Mouse (Mus musculus) adrenal gland, adult (tissue): Measurements from ENCODE around the gene Gm11554.
"Not testable (repeated sequence)": the region's sequence is repeated elsewhere in the genome, so short reads cannot be mapped to it uniquely, and the experiment has no call there.

ENCODE experiments used
- DNase-seq, 2 experiments: peaks; one replicate each; pipeline ENCODE4 v3.0.0; 2022 to 2023; ENCODE audit warnings: low spot score in 1 of 2; ENCODE audit not compliant: inconsistent age in 2 of 2

Gene Gm11554

DNA sequence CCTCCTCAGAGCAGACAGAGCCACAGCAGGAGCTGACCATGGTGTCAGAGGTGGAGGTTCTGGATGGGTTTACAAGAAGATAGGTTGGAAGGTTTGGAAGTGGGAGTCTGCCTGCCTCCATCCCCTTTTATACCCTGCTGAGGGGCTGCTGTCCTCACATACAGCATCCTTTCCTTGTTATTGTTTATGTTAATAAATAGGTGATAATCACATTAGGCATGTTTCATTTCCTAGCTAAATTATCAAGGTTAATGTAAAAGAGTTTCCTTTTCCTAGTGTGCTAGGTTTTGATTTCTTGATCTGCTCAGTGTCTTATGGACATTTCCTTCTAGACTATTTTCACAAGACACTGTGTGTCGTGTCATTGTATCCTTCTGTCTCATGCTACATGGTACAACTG, at the start of gene Gm11554:
Gene Gm11554, minus strand, starts transcription at position 101 of the 400 bp plus-strand sequence.
- not testable (repeated sequence) for DNase-seq

DNA sequence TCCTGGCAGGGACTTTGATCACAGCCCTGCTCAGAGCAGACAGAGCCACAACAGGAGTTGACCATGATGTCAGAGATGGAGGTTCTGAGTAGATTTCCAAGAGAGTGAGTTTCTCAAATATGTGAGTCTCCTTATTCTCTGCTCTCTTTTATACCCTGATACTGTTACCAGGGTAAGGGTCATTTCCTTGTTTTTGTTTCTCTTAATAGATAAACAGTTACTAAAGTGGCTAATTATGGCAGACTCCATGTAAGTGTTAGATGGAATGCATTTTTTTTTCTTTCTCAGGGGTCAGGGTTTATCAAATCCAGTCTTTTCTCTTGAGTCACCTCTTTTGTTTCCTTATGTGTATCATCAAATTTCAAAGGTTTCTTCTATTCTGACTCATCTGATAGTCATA, 47.3 kb upstream of the Gm11554 start, which contains the start of gene Krtap4-16:
Gene Krtap4-16, minus strand, starts transcription at position 101 of the 400 bp plus-strand sequence.
- DNase-seq, result no peak

DNA sequence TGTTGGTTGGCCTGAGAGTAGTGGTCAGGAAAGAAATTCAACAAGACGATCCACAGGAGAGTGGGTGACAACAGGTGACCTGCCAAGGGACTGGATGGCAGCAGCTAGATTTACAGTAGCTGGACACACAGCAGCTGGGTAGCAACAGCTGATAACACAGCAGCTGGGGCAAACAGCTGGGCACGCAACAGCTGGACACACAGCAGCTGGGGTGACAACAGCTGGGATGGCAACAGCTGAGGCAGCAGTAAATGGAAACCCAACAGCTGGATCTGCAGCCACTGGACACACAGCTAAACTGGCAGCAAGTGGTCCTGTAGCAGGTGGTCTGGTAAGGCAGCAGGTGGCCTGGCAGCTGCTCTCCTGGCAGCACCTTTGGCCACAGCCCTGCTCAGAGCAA, 42.5 kb upstream of the Gm11554 start:
- DNase-seq, result no peak

DNA sequence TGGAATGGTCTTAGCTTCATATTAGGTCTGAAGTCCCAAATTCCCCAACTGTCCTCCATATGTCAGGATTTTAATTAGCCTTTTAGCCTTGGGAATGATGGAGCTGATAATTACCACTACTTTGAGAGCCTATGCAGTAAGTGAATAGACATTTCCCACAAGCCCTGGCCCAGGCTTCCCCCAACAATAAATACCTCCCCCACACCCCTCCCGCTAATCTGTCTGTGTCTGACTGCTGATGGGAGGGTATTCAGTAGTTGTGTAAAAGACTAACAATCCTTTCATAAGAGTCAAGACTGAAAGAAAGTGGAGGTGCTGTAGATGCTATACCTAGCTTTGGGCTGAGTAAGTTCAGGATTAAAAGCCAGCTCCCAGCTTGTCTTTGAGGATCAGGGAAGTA, 37.9 kb upstream of the Gm11554 start:
- no peak for DNase-seq

DNA sequence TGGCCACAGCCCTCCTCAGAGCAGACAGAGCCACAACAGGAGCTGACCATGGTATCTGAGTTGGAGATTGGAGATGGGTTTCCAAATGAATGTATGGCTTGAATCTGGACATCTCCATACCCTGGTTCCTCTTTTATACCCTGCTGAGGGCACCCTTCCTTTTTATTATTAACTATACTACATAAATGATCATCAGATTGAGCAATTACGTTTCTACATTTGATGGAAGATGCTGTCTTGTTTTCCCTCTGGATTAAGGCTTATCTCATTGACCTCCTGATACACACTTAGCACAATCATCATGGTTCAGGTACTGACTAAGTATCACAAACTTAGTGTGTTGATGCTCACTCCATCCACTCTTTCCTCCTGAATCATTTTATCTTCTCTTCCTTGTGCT, 33.7 kb upstream of the Gm11554 start, which contains the start of gene 2300003K06Rik:
Gene 2300003K06Rik, minus strand, starts transcription at position 101 of the 400 bp plus-strand sequence.
- DNase-seq, result no peak

DNA sequence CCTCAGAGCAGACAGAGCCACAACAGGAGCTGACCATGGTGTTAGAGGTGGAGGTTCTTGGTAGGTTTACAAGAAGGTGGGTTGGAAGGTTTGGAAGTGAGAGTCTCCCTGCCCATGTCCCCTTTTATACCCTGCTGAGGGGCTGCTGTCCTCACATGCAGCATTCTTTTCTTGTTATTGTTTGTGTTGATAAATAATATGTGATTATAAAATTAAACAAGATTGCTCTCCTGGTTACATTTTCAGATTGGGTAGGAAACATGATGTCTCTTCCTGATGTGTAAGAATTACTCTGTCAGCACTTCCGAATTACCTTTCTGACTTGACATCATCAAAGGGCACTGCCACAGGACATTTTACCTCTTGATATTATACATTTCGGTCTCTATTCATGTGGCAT, 11.3 kb upstream of the Gm11554 start, which contains the start of gene Gm11564:
Gene Gm11564, minus strand, starts transcription at position 101 of the 400 bp plus-strand sequence.
- DNase-seq, result not testable (repeated sequence)

DNA sequence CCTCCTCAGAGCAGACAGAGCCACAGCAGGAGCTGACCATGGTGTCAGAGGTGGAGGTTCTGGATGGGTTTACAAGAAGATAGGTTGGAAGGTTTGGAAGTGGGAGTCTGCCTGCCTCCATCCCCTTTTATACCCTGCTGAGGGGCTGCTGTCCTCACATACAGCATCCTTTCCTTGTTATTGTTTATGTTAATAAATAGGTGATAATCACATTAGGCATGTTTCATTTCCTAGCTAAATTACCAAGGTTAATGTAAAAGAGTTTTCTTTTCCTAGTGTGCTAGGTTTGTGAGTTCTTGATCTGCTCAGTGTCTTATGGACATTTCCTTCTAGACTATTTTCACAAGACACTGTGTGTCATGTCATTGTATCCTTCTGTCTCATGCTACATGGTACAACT, 5.5 kb upstream of the Gm11554 start, which contains the start of gene Krtap4-13:
Gene Krtap4-13, minus strand, starts transcription at position 101 of the 400 bp plus-strand sequence.
- DNase-seq, result peak in 1 of 2 experiments; percentile 1

DNA sequence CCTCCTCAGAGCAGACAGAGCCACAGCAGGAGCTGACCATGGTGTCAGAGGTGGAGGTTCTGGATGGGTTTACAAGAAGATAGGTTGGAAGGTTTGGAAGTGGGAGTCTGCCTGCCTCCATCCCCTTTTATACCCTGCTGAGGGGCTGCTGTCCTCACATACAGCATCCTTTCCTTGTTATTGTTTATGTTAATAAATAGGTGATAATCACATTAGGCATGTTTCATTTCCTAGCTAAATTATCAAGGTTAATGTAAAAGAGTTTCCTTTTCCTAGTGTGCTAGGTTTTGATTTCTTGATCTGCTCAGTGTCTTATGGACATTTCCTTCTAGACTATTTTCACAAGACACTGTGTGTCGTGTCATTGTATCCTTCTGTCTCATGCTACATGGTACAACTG, 5.4 kb downstream of the Gm11554 start, which contains the start of gene Gm11569:
Gene Gm11569, minus strand, starts transcription at position 101 of the 400 bp plus-strand sequence.
- DNase-seq, result not testable (repeated sequence)

DNA sequence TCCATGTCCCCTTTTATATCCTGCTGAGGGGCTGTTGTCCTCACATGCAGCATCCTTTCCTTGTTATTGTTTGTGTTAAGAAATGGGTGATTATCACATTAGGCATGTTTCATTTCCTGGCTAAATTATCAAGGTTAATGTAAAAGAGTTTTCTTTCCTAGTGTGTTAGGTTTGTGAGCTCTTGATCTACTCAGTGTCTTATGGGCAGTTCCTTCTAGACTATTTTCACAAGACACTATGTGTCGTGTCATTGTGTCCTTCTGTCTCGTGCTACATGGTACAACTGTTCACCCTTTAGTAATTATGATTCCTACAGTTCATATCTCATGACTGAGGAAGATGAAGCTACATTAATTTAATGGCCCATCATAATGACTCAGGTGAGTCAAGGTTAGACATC, 10.9 kb downstream of the Gm11554 start, which contains the start of gene Gm11596:
Gene Gm11596, minus strand, starts transcription at position 101 of the 400 bp plus-strand sequence.
- DNase-seq, result no peak

DNA sequence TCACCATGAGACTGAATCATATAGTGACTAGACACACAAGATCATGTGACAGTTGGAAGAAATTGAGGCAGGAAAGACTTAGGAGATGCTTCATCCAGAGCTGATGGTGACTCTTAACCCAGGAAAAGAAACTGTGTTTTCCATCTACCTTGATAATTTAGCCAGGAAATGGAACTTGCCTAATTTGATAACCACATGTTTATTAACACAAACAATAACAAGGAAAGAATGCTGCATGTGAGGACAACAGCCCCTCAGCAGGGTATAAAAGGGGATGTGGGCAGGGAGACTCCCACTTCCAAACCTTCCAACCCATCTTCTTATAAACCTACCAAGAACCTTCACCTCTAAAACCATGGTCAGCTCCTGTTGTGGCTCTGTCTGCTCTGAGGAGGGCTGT, 19.3 kb downstream of the Gm11554 start, which contains the start of gene Krtap4-9:
Gene Krtap4-9, plus strand, starts transcription at position 301 of the 400 bp plus-strand sequence.
- DNase-seq, result not testable (repeated sequence)

DNA sequence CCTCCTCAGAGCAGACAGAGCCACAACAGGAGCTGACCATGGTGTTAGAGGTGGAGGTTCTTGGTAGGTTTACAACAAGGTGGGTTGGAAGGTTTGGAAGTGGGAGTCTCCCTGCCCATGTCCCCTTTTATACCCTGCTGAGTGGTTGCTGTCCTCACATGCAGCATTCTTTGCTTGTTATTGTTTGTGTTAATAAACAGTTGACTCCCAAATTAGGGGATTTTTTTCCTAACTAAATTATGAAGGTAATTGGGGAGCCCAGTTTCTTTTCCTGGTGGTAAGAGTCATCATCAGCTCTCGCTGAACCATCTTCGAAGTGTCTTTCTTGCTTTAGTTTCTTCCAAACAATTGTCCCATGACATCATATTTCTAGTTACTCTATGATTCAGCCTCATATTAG, 23.6 kb downstream of the Gm11554 start, which contains the start of gene Krtap4-8:
Gene Krtap4-8, minus strand, starts transcription at position 101 of the 400 bp plus-strand sequence.
- DNase-seq, result no peak

DNA sequence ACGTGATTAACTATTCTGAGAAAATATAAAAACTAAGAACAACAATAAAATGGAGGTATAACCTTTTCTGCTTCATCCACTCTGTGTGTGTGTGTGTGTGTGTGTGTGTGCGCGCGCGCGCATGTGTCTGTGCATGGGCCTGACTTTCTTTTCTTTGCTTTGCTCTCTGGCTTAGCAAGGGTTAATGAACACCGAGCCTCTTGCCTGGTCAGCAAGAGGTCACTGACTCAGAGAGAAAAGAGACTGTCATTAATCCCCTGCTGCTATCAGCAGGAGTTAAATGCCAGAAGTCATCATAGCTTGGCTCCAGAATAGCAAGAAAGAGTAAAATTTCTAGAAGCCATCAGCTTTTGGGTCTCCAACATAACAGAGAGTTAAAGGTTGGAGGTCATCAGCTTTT, 25.8 kb downstream of the Gm11554 start:
- DNase-seq, result no peak

DNA sequence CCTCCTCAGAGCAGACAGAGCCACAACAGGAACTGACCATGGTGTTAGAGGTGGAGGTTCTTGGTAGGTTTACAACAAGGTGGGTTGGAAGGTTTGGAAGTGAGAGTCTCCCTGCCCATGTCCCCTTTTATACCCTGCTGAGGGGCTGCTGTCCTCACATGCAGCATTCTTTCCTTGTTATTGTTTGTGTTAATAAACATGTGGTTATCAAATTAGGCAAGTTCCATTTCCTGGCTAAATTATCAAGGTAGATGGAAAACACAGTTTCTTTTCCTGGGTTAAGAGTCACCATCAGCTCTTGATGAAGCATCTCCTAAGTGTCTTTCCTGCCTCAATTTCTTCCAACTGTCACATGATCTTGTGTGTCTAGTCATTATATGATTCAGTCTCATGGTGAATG, 31.4 kb downstream of the Gm11554 start, which contains the start of gene Gm11595:
Gene Gm11595, minus strand, starts transcription at position 101 of the 400 bp plus-strand sequence.
- DNase-seq, result not testable (repeated sequence)

DNA sequence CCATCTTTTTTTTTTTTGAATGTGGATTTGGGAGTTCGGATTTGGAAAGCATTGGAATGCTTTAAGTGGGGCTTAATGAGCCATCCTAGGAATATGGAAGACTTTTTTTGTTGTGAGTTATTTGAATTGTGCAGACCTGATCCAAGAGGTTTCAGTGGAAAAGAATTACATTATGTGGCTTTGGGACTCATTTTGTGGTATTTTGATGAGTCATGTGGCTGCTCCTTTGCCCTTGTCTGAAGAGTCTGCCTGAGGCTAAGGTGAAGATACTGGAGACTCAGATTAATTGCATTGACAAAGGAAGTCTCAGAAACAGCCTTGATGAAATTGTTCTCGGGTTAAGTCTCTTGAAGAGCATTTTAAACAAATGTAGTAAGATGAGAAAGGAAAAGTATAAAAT, 35.8 kb downstream of the Gm11554 start:
- no peak for DNase-seq

DNA sequence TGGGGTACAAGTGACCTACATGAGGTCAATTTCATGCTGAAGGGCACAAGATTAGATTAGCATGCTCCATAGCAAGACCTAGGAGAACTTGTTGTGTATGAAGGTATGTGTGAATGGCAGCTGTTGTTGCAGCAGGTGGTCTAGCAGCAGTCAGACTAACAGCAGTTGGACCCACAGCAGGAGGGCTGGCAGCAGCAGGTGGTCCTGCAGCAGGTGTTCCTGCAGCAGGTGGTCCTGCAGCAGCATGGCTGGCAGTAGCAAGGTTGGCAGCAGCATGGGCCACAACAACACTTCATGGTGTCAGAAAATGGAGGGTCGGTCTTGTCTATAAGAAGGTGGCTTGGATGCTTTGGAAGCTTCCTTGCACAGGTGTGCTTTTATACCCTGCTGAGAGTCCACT, 45.4 kb downstream of the Gm11554 start:
- no peak for DNase-seq
